Mouse (Mus musculus): ENCODE measurements around the gene Tor1aip1.

The Tor1aip1 gene

GRCm38 (mm10) chr1:156035269-156035929 lies 881 bp downstream of the Tor1aip1 start, which contains the start of gene Tor1aip2:
Tor1aip2 (plus strand) TSS chr1:156035403.
- in situ Hi-C loops (cut with MboI; ENCODE audit: unreplicated experiment in 2 of 2), result loop anchor here (5.0 to 10.0 kb wide), 3 partner anchors 61 to 473 kb away; partner anchors contain the start of gene Cep350 (in 2 of the 2)

DNA sequence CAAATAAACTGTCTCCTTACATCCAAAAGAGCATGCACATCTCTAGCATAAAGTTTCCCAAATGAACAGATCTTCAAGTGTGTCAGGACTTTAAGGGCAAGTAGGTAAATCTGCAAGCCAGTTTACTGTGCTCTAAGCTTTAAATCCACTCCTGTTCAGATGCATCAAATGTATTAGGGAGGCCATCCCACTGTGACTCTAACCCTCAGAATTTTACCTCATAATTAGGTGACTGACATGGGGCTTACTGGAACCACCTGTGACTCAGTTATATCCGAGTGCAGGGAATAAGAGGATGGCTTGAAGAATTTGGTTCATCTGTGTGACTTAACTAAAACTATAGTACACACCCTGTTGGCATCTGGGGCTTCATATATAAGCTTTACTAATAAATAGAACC lies 1.6 kb downstream of the Tor1aip1 start:
- in situ Hi-C loops (cut with MboI; ENCODE audit: unreplicated experiment in 2 of 2), result loop anchor here (5.0 to 10.0 kb wide), 3 partner anchors 60 to 472 kb away; partner anchors contain the start of gene Cep350 (in 2 of the 2)

DNA sequence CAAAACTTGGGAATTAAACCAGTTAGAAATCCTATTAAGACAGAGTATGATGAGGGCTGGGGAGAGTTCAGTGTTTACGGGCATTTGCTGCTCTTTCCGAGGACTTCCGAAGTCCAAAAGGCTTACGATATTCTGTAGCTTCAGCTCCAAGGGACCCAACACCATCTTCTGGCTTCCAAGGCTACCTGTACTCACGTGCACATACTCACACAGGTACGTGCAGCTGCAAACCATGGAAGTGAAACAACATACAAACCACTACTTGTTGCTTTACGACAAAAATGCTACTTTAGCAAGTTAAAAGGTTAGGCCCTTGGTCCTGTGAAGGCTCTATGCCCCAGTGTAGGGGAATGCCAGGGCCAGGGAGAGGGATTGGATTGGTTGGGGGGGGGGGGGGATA lies 2.4 kb downstream of the Tor1aip1 start:
- in situ Hi-C loops (cut with MboI; ENCODE audit: unreplicated experiment in 2 of 2), result loop anchor here in 1 of 2 experiments (10.0 kb wide), 1 partner anchor 59 kb away; the partner anchor contains the start of gene Cep350

DNA sequence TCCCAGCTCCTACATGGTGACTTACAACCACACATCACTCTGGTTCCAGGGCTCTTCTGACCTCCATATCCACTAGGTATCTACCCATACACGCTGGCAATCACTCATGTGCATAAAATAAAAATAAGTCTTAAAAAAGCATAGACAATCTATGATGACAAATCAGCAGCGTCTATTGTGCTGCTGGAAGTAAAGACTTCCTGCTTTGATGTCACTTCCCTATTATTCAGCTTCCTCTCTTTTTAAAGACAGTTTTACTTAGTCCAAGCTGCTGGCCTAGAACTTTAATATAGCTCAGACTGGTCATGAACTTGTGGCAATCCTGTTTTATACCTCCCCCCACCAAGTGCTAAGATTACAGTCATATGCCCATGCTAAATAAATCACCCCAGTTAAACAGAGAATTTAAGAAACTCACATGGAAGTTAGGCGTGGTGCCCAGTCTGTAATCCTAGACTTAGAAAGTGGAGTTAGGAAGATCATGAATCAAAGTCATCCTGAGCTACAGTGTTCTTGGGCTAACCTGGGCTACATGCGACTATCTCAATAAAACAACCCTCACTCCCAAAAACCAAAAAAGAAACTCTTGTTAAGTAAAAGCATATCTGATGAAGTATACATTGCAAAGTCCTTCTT lies 7.8 kb downstream of the Tor1aip1 start:
- in situ Hi-C loops (cut with MboI; ENCODE audit: unreplicated experiment in 2 of 2), result no loop called here

GRCm38 (mm10) chr1:156027849-156028248 lies 8.4 kb downstream of the Tor1aip1 start:
- in situ Hi-C loops (cut with MboI; ENCODE audit: unreplicated experiment in 2 of 2), result no loop called here

DNA sequence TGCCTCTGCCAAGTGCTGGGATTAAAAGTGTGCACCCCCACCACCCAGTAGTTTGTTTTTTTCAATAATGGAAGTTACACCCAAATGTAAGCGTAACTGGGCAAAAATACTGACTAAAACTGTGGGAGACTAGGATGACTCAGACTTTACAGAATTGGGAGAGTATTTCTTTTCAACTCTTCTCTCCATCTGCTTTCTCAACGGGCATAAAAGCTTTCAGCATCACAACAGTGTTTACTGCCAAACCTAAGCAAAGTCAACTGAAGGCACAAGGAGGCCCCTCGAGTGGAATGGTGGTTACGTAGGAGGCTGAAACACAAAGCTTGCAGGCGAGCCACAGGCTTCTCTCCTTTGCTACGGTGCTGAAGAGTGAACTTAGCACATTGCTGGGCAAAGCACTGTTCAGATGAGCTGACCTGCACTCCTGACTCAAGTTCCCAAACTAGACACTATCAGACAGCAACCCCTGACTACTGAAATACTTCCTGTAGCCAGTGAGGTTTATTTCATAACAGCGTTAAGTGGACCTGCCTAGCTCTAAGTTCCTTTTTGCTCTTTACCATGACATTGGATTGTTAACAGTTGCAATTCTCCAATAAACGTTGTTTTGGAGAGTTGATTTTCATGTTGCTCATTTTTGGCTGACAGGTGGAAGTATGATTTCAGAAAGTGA lies 11.3 kb downstream of the Tor1aip1 start:
- in situ Hi-C loops (cut with MboI; ENCODE audit: unreplicated experiment in 2 of 2), result no loop called here

- in situ Hi-C loops (cut with MboI; ENCODE audit: unreplicated experiment in 2 of 2), result no loop called here
These were observed 15.9 kb downstream of the Tor1aip1 start for GRCm38 (mm10) chr1:156020402-156020801.

DNA sequence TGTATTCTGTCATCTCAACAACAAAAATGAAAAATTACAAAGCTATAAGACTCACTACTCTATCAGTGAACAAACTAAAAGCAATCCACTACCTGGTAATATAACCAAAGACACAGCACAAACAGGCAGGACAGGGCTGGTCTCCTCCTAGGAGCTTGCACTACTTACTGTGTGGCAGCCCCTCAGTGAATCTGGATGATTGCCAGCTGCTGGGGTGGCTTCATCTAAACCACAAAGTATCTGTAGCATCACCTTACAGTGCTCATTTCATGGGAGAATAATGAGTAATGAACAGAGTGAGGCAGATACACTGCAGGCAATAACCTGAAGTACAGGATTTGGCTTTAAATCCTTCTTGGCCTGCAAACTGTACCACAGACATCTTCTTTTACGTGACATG lies 16.5 kb downstream of the Tor1aip1 start:
- in situ Hi-C loops (cut with MboI; ENCODE audit: unreplicated experiment in 2 of 2), result loop anchor here in 1 of 2 experiments (10.0 kb wide), 1 partner anchor 95 kb away; no protein-coding TSS in a partner anchor

GRCm38 (mm10) chr1:156009003-156009402 lies 27.3 kb downstream of the Tor1aip1 start:
- in situ Hi-C loops (cut with MboI; ENCODE audit: unreplicated experiment in 2 of 2), result no loop called here

DNA sequence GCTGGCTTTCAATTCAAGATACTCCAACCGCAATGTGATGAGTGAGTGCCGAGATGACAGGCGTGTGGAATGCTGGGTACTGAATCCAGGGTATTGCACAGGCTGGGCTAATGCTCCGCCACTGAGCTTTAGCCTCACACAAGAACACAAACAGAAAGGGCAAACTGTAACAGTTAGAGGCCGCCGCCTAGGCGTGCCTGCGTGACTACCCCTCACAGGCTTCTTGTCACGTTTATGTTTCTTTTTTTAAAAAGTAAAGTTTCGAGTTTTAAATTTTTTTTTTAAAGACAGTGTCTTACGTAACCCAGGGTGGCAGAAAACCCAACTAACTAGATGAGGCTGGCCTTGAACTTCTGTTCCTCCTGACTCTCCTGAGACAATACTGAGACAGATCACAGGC lies 30.4 kb downstream of the Tor1aip1 start:
- in situ Hi-C loops (cut with MboI; ENCODE audit: unreplicated experiment in 2 of 2), result no loop called here

DNA sequence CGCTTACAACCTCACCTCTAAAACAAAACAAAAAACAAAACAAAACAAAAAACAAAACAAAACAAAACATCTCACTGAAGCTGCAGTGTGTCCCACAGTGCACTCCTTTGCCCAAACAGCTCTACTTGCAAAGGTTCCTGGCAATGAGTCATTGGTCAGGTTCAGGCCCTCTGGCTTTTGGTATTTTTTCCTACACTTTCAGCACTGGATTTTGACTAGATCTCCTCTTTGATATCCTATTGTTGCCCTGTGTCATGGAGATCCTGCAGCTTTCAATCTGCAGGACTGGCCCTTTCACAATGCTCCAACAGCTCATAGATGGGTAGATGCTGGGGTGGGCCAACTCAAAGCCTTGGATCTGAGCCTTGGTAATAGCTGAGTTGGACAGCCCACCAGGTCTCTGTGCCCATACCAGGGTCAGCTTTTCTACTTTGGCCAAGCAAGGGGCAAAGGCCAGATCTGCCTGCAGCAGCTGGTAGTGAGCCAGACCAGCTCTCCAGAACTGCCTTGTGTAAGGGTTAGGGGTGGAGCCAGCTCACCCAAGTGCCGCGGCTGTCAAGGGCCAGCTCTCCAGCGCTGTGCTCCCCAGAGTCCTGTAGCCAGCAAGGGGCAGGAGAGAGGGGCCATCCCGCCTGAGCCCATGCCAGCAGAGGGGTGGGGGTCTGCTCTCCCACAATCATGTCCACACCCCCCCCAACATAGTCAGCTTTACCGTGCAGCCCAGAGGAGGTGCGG lies 32.9 kb downstream of the Tor1aip1 start:
- in situ Hi-C loops (cut with MboI; ENCODE audit: unreplicated experiment in 2 of 2), result no loop called here

- in situ Hi-C loops (cut with MboI; ENCODE audit: unreplicated experiment in 2 of 2), result no loop called here
These were observed 33.9 kb downstream of the Tor1aip1 start for GRCm38 (mm10) chr1:156002366-156002765.

DNA sequence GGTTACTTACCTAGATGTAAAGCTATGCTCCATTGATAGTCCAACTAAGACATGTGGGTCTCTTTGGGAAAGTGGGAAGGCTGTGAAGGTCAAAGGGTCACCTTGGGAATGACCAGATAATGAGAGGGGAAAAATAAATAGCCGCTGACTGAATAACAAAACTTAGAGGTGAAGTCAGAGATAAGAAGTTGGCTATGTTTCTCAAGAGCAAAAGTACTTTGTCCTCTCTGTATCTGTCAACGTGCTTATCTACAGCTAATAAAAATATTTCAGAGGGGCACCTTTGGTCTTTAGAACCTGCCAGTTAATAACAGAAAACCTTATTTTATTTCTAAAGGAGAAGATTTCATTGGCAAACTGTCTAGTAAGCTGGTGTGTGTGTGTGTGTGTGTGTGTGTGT lies 40.7 kb downstream of the Tor1aip1 start:
- in situ Hi-C loops (cut with MboI; ENCODE audit: unreplicated experiment in 2 of 2), result no loop called here

DNA sequence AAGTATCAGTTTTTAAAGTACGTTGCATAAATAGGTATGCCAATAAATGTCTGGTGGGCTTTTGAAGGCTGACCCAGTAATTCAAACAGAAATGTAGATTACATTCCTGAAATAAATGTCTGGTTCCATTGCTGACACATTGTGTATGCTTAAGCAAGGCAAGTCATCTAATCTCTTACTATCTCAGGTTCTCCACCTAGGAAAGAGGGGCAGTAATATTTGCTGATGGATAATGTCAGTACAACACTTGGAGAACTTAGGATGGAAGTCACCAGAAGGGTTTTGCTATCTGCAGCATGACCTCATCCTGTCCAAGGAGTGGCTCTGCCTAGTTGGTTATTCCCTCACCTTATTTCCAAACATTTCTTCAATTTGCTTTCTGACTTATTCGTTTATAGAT lies 41.8 kb downstream of the Tor1aip1 start:
- in situ Hi-C loops (cut with MboI; ENCODE audit: unreplicated experiment in 2 of 2), result no loop called here

DNA sequence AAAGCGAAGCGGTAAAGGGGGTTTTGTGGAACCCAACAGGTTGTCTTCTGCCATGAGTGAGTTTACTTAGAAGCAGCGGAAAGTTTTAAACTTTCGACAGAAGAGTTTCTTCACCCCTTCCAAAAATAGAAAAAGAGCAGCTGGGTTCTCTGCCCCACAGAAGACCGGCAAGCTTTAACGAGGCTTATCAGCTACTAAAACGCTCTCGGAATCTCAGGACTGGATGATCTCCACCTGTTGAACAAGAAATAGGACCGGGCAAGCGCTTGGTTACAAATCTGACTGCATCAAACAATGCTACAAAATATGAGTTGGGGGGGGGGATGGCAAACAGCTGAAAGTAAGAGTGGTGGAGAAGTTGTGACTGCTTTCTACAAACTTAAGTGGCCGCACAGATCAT lies 45.9 kb downstream of the Tor1aip1 start:
- in situ Hi-C loops (cut with MboI; ENCODE audit: unreplicated experiment in 2 of 2), result no loop called here

DNA sequence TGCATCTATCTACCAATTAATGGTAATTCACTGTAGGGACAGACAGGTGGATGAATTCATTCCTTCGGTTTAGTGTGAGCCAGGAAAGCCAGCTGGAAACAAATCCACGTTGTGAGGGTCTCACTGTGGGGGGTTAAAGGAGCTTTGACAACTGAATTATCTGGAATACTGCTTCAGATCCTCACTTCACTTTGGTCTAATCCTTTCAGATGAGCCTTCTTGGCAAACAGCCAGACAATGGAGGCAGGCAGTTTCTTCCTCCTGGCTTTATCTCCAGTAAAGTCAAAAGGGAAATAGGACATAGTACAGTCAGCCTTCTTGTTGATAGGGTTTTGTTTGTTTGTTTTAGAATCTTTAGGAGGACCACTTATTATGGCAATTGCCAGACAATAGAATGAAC lies 46.9 kb downstream of the Tor1aip1 start:
- in situ Hi-C loops (cut with MboI; ENCODE audit: unreplicated experiment in 2 of 2), result no loop called here

GRCm38 (mm10) chr1:155987625-155988024 lies 48.7 kb downstream of the Tor1aip1 start:
- in situ Hi-C loops (cut with MboI; ENCODE audit: unreplicated experiment in 2 of 2), result no loop called here

GRCm38 (mm10) chr1:155974931-155975330 lies 61.3 kb downstream of the Tor1aip1 start:
- in situ Hi-C loops (cut with MboI; ENCODE audit: unreplicated experiment in 2 of 2), result loop anchor here (5.0 to 10.0 kb wide), 2 partner anchors 60 to 62 kb away; partner anchors contain the start of genes Tor1aip1 (in 2 of the 2) and Tor1aip2 (in 2 of the 2)

DNA sequence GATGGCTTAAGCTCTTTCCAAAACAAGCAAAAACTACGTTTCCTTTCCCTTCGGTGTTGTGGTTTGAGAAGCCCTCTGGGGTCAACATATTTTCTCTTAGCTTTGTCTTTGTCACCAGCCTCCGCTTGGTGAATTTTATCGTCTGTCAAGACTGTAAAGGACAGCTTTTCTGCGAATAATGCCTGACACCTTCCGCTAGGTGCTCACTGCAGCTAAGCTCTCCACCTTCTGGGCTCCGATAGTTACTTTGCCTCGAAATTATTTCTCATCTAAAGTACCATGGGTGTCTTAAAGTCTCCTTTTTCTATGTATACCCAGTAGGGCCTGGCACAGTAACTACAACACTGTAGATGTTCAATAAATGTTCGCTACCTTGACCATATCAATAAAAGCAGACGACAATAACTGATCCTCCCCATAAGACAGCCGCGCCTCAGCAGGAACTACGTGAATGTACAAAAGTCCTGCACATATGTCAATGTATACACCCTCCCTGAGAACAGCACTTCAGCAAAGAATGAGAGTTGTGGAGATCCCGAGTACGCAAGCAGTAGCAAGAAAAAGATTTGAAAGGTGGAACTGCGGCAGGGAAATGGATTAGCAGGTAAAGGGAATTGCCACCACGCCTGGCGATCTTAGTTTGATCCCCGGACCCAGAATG lies 62.4 kb downstream of the Tor1aip1 start:
- in situ Hi-C loops (cut with MboI; ENCODE audit: unreplicated experiment in 2 of 2), result loop anchor here (5.0 to 10.0 kb wide), 2 partner anchors 61 to 63 kb away; partner anchors contain the start of genes Tor1aip1 (in 2 of the 2) and Tor1aip2 (in 2 of the 2)

All from v-Abl transformed pro-B cells (cell line).